Mouse (Mus musculus) MEL-GATA-1-ER (cell line): ENCODE results near the gene Tesmin.

ENCODE experiments used
- DNase-seq: peaks from one replicate; pipeline ENCODE4 v3.0.0-alpha.2; 2012; ENCODE audit warnings: low read depth; ENCODE audit errors: extremely low read depth

The Tesmin gene

GRCm38 (mm10) chr19:3392384-3392783 is 3.7 kb downstream of the Tesmin start:
- DNase-seq, result no peak

- DNase-seq, result no peak
Measured at GRCm38 (mm10) chr19:3394216-3394615, 5.6 kb downstream of the Tesmin start.

DNA sequence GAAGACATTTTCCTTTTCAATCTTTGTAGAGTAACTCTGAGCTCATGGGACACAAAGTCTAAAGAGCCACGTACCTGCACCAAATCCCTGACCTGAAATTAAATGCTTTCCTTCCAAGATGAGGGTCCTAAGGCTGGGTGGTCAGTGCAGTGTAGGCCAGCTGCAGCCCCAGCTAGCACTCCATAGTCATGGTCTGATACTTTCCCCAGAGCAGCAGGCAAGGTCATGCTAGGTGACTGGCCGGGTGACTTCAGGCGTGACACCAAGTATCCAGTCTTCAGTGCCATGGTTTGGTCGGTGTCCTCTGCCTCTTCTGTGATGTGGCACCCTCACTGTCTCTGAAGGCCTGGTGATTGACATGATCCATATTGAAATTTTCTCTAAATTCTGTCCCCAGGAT is 11.4 kb downstream of the Tesmin start:
- DNase-seq, result no peak

DNA sequence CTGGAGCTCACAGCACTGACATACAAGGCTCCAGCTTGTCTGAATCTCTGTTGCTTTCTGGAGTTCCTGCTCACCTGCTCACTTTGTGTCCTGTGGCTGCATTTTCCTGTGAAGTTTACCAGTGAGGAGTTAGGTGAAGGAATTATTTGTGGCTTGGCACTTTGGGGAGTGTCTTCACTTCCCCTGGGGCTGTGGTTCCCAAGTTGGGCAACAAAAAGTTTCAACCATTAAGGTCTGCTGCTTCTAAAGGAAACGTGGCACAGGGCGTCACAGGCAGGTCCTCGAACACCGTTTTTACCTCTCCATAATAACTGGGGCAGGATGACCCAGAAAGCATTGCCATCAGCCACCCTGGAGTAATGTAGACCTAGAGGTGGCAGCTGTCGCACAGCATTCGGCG is 12.8 kb downstream of the Tesmin start:
- no peak for DNase-seq

DNA sequence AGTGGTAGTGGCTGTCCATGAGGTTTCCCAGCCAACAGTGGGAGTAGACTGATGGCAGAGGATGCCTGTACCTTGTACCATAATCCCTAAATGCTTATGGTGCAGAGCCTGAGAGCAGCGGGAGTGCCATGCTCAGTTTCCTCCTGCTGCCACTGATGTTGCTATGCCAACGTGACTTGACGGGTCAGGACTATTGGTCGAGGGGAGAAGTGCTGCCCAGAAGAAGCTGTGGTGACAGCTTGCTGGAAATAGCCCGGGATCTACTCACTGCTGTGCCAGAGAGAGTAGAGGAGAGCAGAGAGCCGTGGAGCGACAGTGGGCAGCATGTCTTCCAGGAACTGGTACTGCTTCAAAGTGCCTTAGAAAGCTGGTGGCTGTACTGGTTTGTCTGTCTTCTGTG is 13.3 kb downstream of the Tesmin start:
- no peak for DNase-seq

DNA sequence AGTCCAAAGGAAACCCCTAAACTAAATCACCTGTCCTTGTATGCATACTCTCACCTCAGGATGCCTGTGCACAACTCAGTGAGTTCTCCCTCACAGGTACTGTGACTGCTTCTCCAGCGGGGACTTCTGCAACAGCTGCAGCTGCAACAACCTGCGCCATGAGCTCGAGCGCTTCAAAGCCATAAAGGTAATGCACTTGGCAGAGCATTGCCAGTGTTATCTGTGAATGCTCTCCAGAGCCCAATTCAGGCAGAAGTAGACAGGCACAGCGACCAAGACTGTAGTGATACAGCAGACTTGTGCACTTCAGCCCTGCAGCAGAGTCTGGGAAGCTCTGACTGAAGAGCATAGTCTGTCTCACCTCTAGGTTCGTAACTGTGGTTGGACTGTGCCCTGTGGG is 13.7 kb downstream of the Tesmin start:
- DNase-seq, result no peak

- DNase-seq, result no peak
Measured at GRCm38 (mm10) chr19:3404030-3404429, 15.4 kb downstream of the Tesmin start.

GRCm38 (mm10) chr19:3405531-3406281 is 17.0 kb downstream of the Tesmin start:
- DNase-seq, result no peak

- no peak for DNase-seq
Measured at GRCm38 (mm10) chr19:3414268-3414733, 25.6 kb downstream of the Tesmin start, which contains the start of gene Gal. TSS of gene Gal (minus strand) at chr19:3414544.

DNA sequence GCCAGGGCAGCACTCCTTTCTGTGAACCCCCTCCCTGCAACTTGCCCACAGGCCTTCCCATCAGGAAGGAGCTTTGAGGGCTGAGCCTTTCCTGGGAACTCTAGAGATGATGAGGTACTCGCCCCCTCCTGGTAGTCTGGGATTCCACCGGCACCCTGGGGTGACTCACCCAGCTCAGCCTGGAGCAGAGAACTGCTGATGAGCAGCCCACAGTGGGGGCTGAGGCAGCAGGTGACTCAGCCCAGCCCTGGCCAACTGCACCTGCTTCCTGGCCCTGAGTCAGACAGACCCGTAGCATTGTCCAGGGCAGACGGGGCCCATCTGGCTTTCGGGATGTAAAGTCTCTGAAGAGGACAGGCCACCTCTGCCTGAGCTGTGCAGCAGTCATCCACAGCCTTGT is 30.6 kb downstream of the Tesmin start:
- no peak for DNase-seq

DNA sequence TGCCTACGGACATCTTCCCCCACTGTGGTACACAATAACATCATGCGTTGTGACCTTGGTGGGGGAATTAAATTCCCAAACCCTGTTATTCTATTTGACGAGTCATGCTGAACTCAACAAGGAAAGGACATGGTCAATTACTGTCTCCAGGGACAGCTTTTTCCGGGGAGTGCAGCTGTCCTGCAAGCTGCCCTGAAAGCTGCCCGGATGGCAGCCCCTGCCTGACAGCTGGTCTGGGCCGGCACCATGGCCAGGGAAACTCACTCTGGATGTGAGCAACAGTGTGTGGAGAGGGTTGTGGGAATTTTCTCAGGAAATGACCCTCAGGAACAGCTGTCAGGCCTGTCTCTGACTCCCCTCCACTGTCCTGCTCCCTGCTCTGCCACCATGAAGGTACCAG is 33.8 kb downstream of the Tesmin start:
- DNase-seq, result no peak

DNA sequence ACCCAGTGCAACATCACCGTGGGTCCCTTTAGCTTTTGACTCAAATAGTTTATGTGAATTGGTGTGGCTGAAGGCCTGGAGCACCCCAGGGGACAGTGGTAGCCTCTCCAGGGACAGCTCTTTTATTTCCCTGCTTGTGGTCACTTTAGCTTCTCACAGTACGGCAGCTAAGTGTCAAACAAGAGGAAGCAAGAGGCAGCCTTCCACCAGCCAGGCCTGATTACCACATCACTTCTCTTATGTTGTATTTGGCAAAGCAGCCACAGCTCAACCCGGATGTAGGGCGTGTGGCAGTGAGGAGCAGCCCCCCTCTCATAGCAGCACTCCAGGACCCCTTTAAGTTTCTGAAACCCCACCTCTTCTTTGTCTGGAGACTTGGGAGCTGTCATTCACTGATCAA is 34.3 kb downstream of the Tesmin start:
- DNase-seq, result no peak

- no peak for DNase-seq
Measured at GRCm38 (mm10) chr19:3424214-3424613, 35.6 kb downstream of the Tesmin start.

GRCm38 (mm10) chr19:3428057-3428830 is 39.6 kb downstream of the Tesmin start:
- DNase-seq, result no peak

GRCm38 (mm10) chr19:3429156-3429816 is 40.6 kb downstream of the Tesmin start:
- no peak for DNase-seq

DNA sequence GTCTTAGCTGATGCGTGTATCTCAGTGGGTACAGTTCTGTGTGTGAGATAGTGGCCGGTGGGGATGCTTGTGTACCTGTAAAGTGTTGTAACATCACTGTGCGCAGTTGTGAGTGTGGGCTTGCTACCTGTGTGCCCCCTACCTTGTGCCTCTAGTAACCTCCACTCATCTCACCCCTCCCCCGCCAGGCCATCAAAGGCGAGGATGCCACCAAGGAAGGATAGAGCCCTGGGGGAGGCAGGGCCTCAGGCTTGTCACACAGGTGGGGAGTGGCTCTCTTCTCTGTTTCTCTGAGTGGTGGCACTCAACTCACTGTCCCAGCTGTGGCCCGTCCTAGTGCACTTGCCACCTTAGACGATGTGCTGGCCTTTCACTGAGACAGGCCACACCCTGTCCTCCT is 42.4 kb downstream of the Tesmin start:
- DNase-seq, result no peak

DNA sequence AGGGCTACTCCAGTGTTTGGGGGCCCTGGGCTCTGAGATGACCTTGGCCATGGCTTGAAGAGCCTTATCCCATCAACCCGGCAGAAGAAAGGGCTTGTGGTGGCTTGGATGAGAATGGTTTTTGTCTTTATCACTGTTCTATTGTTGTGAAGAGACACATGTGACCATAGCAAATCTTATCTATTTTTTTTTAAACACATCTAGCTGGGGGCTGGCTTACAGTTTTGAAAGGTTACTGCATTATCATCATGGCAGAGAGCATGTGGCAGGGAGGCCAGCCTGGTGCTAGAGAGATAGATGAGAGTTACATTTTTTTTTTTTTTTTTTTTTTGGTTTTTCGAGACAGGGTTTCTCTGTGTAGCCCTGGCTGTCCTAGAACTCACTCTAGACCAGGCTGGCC is 43.3 kb downstream of the Tesmin start:
- no peak for DNase-seq

DNA sequence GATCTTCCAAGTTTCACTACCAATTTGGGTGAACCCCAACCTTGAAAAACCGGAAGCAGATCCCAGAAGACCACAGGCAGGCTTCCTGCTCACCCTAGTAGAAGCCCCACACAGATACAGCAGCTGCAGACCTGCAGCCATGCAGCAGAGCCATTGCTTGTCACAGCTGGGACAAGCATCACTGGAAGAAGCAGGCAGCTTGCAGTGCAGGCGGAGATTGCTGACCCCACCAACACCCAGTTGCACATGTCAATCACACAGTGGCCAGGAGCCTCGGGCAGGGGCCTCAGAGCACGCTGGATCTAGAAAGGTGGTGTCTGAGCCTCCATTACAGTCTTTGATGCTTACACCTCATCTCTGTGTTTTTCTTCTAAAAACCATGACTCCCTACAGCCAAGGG is 45.5 kb downstream of the Tesmin start:
- DNase-seq, result no peak

GRCm38 (mm10) chr19:3434641-3435040 is 46.0 kb downstream of the Tesmin start:
- DNase-seq, result no peak

GRCm38 (mm10) chr19:3435824-3436223 is 47.2 kb downstream of the Tesmin start:
- no peak for DNase-seq

DNA sequence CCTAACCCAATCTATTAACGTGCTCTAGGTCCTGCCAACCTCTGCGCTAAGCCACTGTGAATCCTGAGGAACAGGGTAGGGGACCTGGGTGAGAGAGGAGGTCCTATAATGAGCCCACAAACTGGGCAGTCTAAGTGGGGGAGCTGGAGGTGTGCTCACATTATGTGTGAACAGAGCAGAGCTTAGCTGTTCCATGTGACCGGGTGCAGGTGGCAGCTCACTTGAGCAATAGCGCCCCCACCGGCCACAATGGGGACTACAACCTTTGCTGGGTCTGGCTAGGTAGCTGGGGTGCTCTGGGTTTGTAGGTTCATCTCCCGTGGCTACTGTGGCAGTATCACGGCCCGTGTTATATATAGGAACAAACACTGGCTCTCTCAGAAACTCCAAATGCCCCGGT is 48.2 kb downstream of the Tesmin start:
- peak; percentile 22 for DNase-seq

DNA sequence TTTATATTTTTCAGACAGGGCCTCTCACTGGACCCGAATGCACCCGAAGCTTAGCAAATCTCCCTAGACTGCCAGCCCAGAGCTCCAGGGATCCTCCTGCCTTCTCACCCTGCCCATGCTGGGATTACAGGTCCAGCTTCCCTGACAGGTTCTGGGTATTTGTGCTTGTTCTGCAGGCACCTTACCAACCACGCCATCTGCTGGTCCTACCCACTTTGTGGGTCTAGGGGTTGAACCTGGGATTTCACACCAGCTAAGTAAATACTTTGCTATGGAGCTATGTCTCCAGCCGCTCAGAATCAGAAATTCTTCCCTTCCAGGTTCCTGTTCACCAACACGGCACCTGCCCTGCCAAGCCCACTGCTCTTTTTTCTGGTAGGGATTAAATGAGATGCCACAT is 49.3 kb downstream of the Tesmin start:
- DNase-seq, result no peak
